8 mouse cellular contexts compared by ENCODE assay signal in genomic region chr10:75063301-75063965, GRCm38 (mm10). TPM values are rescaled to one million over a fixed set of nuclear protein-coding genes. Genes with fewer than 3 reads are reported as not detected.
DNase-seq lines count a peak whose midpoint lies in the region; ATAC-seq lines count a peak whose summit lies in the region.

No protein-coding gene starts in this region.

- ATAC-seq in heart, embryonic 13.5 days (ENCODE audit: extremely low read depth, insufficient number of reproducible peaks, low FRiP score, low TSS enrichment) = no peak

- peaks cover 10% of the 10 kb centered on the region for H3K36me3 ChIP-seq in heart, embryonic 13.5 days
- peaks cover 31% of the 10 kb centered on the region for H3K36me3 ChIP-seq in limb, embryonic 10.5 days
- H3K36me3 ChIP-seq in splenic B cell, adult 2 months (ENCODE audit: control insufficient read depth, insufficient read depth, low read length, poor library complexity, severe bottlenecking) = no peaks in the 10 kb centered on the region

- no peak overlapping the region; the same call in 1 of the 2 replicates for H3K27ac ChIP-seq in heart, embryonic 13.5 days (replicated peaks)
- no peak overlapping the region for H3K27ac ChIP-seq in limb, embryonic 10.5 days

- WGBS in heart, embryonic 13.5 days = 33% methylated on average over 12 of the region's 12 CpGs
- 84% methylated on average over 12 of the region's 12 CpGs for WGBS in limb, embryonic 10.5 days

- peak overlapping the region; percentile 63 for H3K9ac ChIP-seq in heart, embryonic 13.5 days

- peak; percentile 55 for DNase-seq in 3134 (ENCODE audit: extremely low read depth, insufficient read length, low spot score)
- DNase-seq in Muller cell, postnatal 12 days (ENCODE audit: inconsistent ontology term) = peak; percentile 30
- no peak for DNase-seq in limb, embryonic 10.5 days (ENCODE audit: low spot score)
- peak; percentile 25 for DNase-seq in splenic B cell, adult 2 months (ENCODE audit: low read depth, low spot score)
- no peak for DNase-seq in gastrocnemius, postnatal 25 days
- no peak for DNase-seq in yolk sac, embryonic 10.5 days (ENCODE audit: low spot score)
- no peak for DNase-seq in layer of hippocampus, postnatal 25 days (ENCODE audit: extremely low spot score in 1 of 2, low spot score in 1 of 2)

- peak overlapping the region; percentile 90 for H3K4me3 ChIP-seq in heart, embryonic 13.5 days
- peak overlapping the region; percentile 91 for H3K4me3 ChIP-seq in limb, embryonic 10.5 days

- H3K9me3 ChIP-seq in heart, embryonic 13.5 days = no peaks in the 10 kb centered on the region
- H3K9me3 ChIP-seq in limb, embryonic 10.5 days (replicated peaks) = no peaks in the 10 kb centered on the region

- H3K4me2 ChIP-seq in heart, embryonic 13.5 days = peak overlapping the region; percentile 77

- H3K4me1 ChIP-seq in heart, embryonic 13.5 days = peaks cover 71% of the 10 kb centered on the region
- H3K4me1 ChIP-seq in limb, embryonic 10.5 days = peaks cover 76% of the 10 kb centered on the region

- peaks cover 20% of the 10 kb centered on the region for H3K27me3 ChIP-seq in heart, embryonic 13.5 days (replicated peaks)
- peaks cover 7% of the 10 kb centered on the region; the same call in 1 of the 2 replicates for H3K27me3 ChIP-seq in limb, embryonic 10.5 days (ENCODE audit: low read depth, poor library complexity, severe bottlenecking)
- no peaks in the 10 kb centered on the region for H3K27me3 ChIP-seq in splenic B cell, adult 2 months (ENCODE audit: control insufficient read depth, insufficient read depth, low read length, poor library complexity, severe bottlenecking)

RNA-seq across cellular contexts. Expression of gene Bcr, which starts 3.0 kb away (rescaled TPM):
- polyA plus RNA-seq in heart, embryonic 13.5 days (2015; fragmentation: Nextera tagmentation; extraction: Ambion mirVana) = 14.3 and 15.4 TPM in 2 replicates
- polyA plus RNA-seq in limb, embryonic 10.5 days (2016; fragmentation: Nextera tagmentation; extraction: Ambion mirVana) = 7.0 and 7.6 TPM in 2 replicates
- 1 to 10 TPM; 3.6 to 4.8 TPM for total RNA-seq in gastrocnemius, postnatal 25 days (2021)
- total RNA-seq in layer of hippocampus, postnatal 25 days (2021) = 100 to 1,000 TPM; 107 to 109 TPM

RNA-seq across cellular contexts. Expression of gene Rab36, which starts 26.6 kb away (rescaled TPM):
- polyA plus RNA-seq in heart, embryonic 13.5 days (2015; fragmentation: Nextera tagmentation; extraction: Ambion mirVana) = 3.5 and 3.9 TPM in 2 replicates
- polyA plus RNA-seq in limb, embryonic 10.5 days (2016; fragmentation: Nextera tagmentation; extraction: Ambion mirVana) = 10.6 and 13.2 TPM in 2 replicates
- under 1 TPM; 0.46 to 0.54 TPM for total RNA-seq in gastrocnemius, postnatal 25 days (2021)
- 10 to 100 TPM; 26.1 to 35.8 TPM for total RNA-seq in layer of hippocampus, postnatal 25 days (2021)

RNA-seq across cellular contexts. Expression of gene Rsph14, which starts 31.0 kb away (rescaled TPM):
- not detected in 2 replicates for polyA plus RNA-seq in heart, embryonic 13.5 days (2015; fragmentation: Nextera tagmentation; extraction: Ambion mirVana)
- not detected in 2 replicates for polyA plus RNA-seq in limb, embryonic 10.5 days (2016; fragmentation: Nextera tagmentation; extraction: Ambion mirVana)
- total RNA-seq in gastrocnemius, postnatal 25 days (2021) = not detected
- under 1 TPM; 0.27 to 0.31 TPM for total RNA-seq in layer of hippocampus, postnatal 25 days (2021)

Comparison
In these comparisons a context has a peak if more than half of its experiments do, and no peak if none do; other contexts are left out.
1. DNase-seq: peak in 3134 (single experiment), Muller cell, postnatal 12 days (single experiment) and splenic B cell, adult 2 months (single experiment); none in limb, embryonic 10.5 days (single experiment), gastrocnemius, postnatal 25 days (single experiment), yolk sac, embryonic 10.5 days (single experiment) and layer of hippocampus, postnatal 25 days (0 of 2).
2. RNA of gene Bcr, which starts 3.0 kb away (total RNA-seq): 107 to 109 TPM in layer of hippocampus, postnatal 25 days; 3.6 to 4.8 TPM in gastrocnemius, postnatal 25 days; every median in the first group is over 10 times any median in the second.
3. RNA of gene Rab36, which starts 26.6 kb away (total RNA-seq): 26.1 to 35.8 TPM in layer of hippocampus, postnatal 25 days; 0.46 to 0.54 TPM in gastrocnemius, postnatal 25 days; every median in the first group is over 10 times any median in the second.